Mouse (Mus musculus) limb, embryonic 14.5 days (tissue): ENCODE data around the gene Nxph1. TPM values are rescaled to one million over a fixed set of nuclear protein-coding genes. Genes with fewer than 3 reads are reported as not detected.

Source experiments
- ATAC-seq: fragments of 200-750 bp; cut with Nextera tagmentation; 2 replicates; pipeline ENCODE4 v1.8.0; 2017; ENCODE audit warnings: low read depth, moderate number of reproducible peaks, moderate TSS enrichment; ENCODE audit not compliant: low FRiP score
- DNase-seq: peaks from one replicate; pipeline ENCODE4 v3.0.0-alpha.2; 2015; ENCODE audit warnings: low spot score
- H3K27ac ChIP-seq: fragments of 300-500 bp; sonication (generic); replicated peaks from 2 replicates; pipeline ENCODE4 v1.5.1; 2014; ENCODE audit warnings: low read depth, mild to moderate bottlenecking, low read length, moderate library complexity, mixed read lengths
- H3K27me3 ChIP-seq: fragments of 300-500 bp; sonication (generic); 2 replicates; pipeline ENCODE4 v1.6.1; 2014; ENCODE audit warnings: low read length, mixed read lengths; ENCODE audit not compliant: control insufficient read depth, insufficient read depth
- H3K36me3 ChIP-seq: fragments of 300-500 bp; sonication (generic); 2 replicates; pipeline ENCODE4 v1.6.1; 2014; ENCODE audit warnings: mild to moderate bottlenecking, low read length, moderate library complexity, mixed read lengths; ENCODE audit not compliant: control insufficient read depth, insufficient read depth
- H3K4me1 ChIP-seq: fragments of 300-500 bp; sonication (generic); 2 replicates; pipeline ENCODE4 v1.6.1; 2014; ENCODE audit warnings: antibody characterized with exemption, low read length, mixed read lengths; ENCODE audit not compliant: control insufficient read depth, insufficient read depth
- H3K4me2 ChIP-seq: fragments of 300-500 bp; sonication (generic); replicated peaks from 2 replicates; pipeline ENCODE4 v1.6.1; 2014; ENCODE audit warnings: low read depth, mild to moderate bottlenecking, low read length, moderate library complexity; ENCODE audit not compliant: severe bottlenecking
- H3K4me3 ChIP-seq: fragments of 300-500 bp; sonication (generic); replicated peaks from 2 replicates; pipeline ENCODE4 v1.5.1; 2014; ENCODE audit warnings: low read length
- H3K9ac ChIP-seq: fragments of 300-500 bp; sonication (generic); 2 replicates; pipeline ENCODE4 v1.6.1; 2014; ENCODE audit warnings: mild to moderate bottlenecking, low read depth, low read length, moderate library complexity; ENCODE audit not compliant: severe bottlenecking
- H3K9me3 ChIP-seq: fragments of 300-500 bp; sonication (generic); 2 replicates; pipeline ENCODE4 v1.6.1; 2016; ENCODE audit warnings: low read length; ENCODE audit not compliant: control insufficient read depth
- POLR2A ChIP-seq: fragments of 200-500 bp; IDR thresholded peaks from 2 replicates; pipeline ENCODE4 v1.8.0; 2012; ENCODE audit warnings: inconsistent platforms, mild to moderate bottlenecking, moderate library complexity, borderline replicate concordance; ENCODE audit not compliant: insufficient read depth, insufficient read length; ENCODE audit errors: extremely low read depth
- WGBS: fragments of 180-500 bp; shearing (Covaris S2); extraction: QIAGEN DNeasy Blood & Tissue Kit; methylation state at CpG from one replicate; pipeline ENCODE4 v1.1.7; 2014; 5-methylcytosine and 5-hydroxymethylcytosine counted together
- polyA plus RNA-seq, 2 experiments: library from polyadenylated mRNA; depleted of rRNA in 1 of 2; stranded (reverse) in 1 of 2; unstranded in 1 of 2; fragments of >200 nt; fragmentation: Nextera tagmentation in 1 of 2; extraction: Ambion mirVana in 1 of 2; gene quantifications; 2 replicates each; pipeline versions ENCODE4 v1.2.1 to v1.2.3; 2012 to 2014

The Nxph1 gene
- polyA plus RNA-seq, 2 experiments: 1.4 to 2.0 TPM

- Histone ChIP-seq H3K4me1 (no peaks in the 10 kb centered on the region), H3K4me3 (no peak overlapping the region), H3K9me3 (no peaks in the 10 kb centered on the region), H3K4me2 (no peak overlapping the region), H3K27me3 (no peaks in the 10 kb centered on the region), H3K27ac (no peak overlapping the region), H3K9ac (no peak overlapping the region), H3K36me3 (no peaks in the 10 kb centered on the region)
- DNase-seq (no peak), ATAC-seq (no peak)
- no peak for TF ChIP-seq POLR2A
- WGBS: 17% methylated on average over 2 of the region's 2 CpGs
Measured at GRCm38 (mm10) chr6:9046815-9047214, 98.6 kb downstream of the Nxph1 start.

GRCm38 (mm10) chr6:9061261-9062105 lies 113.3 kb downstream of the Nxph1 start:
- DNase-seq (no peak), ATAC-seq (no peak)
- Histone ChIP-seq H3K27me3 (no peaks in the 10 kb centered on the region), H3K9ac (no peak overlapping the region), H3K4me3 (no peak overlapping the region), H3K4me1 (no peaks in the 10 kb centered on the region), H3K36me3 (no peaks in the 10 kb centered on the region), H3K27ac (no peak overlapping the region), H3K4me2 (no peak overlapping the region), H3K9me3 (no peaks in the 10 kb centered on the region)
- 85% methylated on average over 4 of the region's 4 CpGs for WGBS
- no peak for TF ChIP-seq POLR2A

- Histone ChIP-seq H3K27ac (no peak overlapping the region), H3K4me2 (no peak overlapping the region), H3K9me3 (no peaks in the 10 kb centered on the region), H3K27me3 (no peaks in the 10 kb centered on the region), H3K4me3 (no peak overlapping the region), H3K36me3 (no peaks in the 10 kb centered on the region), H3K9ac (no peak overlapping the region), H3K4me1 (no peaks in the 10 kb centered on the region)
- TF ChIP-seq POLR2A: no peak
- DNase-seq (no peak), ATAC-seq (no peak)
- 80% methylated on average over 3 of the region's 3 CpGs for WGBS
Measured at GRCm38 (mm10) chr6:9066435-9066834, 118.2 kb downstream of the Nxph1 start.

GRCm38 (mm10) chr6:9069913-9070312 lies 121.7 kb downstream of the Nxph1 start:
- Histone ChIP-seq H3K27me3 (no peaks in the 10 kb centered on the region), H3K4me3 (no peak overlapping the region), H3K36me3 (no peaks in the 10 kb centered on the region), H3K4me1 (no peaks in the 10 kb centered on the region), H3K9me3 (no peaks in the 10 kb centered on the region), H3K9ac (no peak overlapping the region), H3K27ac (no peak overlapping the region), H3K4me2 (no peak overlapping the region)
- TF ChIP-seq POLR2A: no peak
- DNase-seq (no peak), ATAC-seq (no peak)
- 37% methylated on average over 7 of the region's 7 CpGs for WGBS

GRCm38 (mm10) chr6:9076463-9076862 lies 128.2 kb downstream of the Nxph1 start:
- ATAC-seq: no peak
- no peak overlapping the region for H3K9ac ChIP-seq
- H3K27me3 ChIP-seq: no peaks in the 10 kb centered on the region
- no peak overlapping the region for H3K4me2 ChIP-seq
- no peaks in the 10 kb centered on the region for H3K36me3 ChIP-seq
- no peak overlapping the region for H3K27ac ChIP-seq
- TF ChIP-seq POLR2A: no peak
- no peak for DNase-seq
- WGBS: 54% methylated on average over 2 of the region's 2 CpGs
- H3K9me3 ChIP-seq: no peaks in the 10 kb centered on the region
- no peaks in the 10 kb centered on the region for H3K4me1 ChIP-seq
- H3K4me3 ChIP-seq: no peak overlapping the region
